Mouse (Mus musculus): ENCODE measurements at regions not wholly inside any gene's neighbourhood (a gene's known extent, or its start where the extent isn't known, plus 50 kb on each side); places are given as distances from the start of the nearest gene placed in this dataset.

- no peak for TF ChIP-seq CTCF (IDR thresholded peaks at IDR 0.05; ENCODE audit: low read depth)
- no peak for TF ChIP-seq EP300 (IDR thresholded peaks at IDR 0.05; ENCODE audit: low read depth)
Measured at GRCm38 (mm10) chr3:128239813-128240421, 343.8 kb upstream of the Fam241a start.
